Mouse (Mus musculus) brown adipose tissue, adult 24 weeks (tissue): ENCODE measurements around the gene Mdga1. TPM values are rescaled to one million over a fixed set of nuclear protein-coding genes. Genes with fewer than 3 reads are reported as not detected.
"Not testable (repeated sequence)": the region's sequence is repeated elsewhere in the genome, so short reads cannot be mapped to it uniquely, and the experiment has no call there.

Experiments used
- H3K27ac ChIP-seq: fragments of 200-500 bp; replicated peaks from 2 replicates; pipeline ENCODE4 v1.5.1; 2012; ENCODE audit warnings: low read depth, mild to moderate bottlenecking, low read length
- H3K4me1 ChIP-seq: fragments of 200-500 bp; 2 replicates; pipeline ENCODE4 v1.6.1; 2012; ENCODE audit warnings: low read length, mixed read lengths; ENCODE audit not compliant: control insufficient read depth, insufficient read depth, insufficient read length
- H3K4me3 ChIP-seq: fragments of 200-500 bp; 2 replicates; pipeline ENCODE4 v1.5.1; 2012; ENCODE audit warnings: low read depth, mild to moderate bottlenecking, low read length, moderate library complexity; ENCODE audit not compliant: insufficient read depth
- polyA plus RNA-seq: library from polyadenylated mRNA; stranded (reverse); fragments of >200 nt; gene quantifications from 2 replicates; pipeline ENCODE4 v1.2.4, GENCODE M21; 2012; ENCODE audit not compliant: missing spikeins, insufficient read depth, insufficient read length

Gene Mdga1
- polyA plus RNA-seq, 1 experiment, result not detected

- no peak overlapping the region for H3K4me3 ChIP-seq
Observed at GRCm38 (mm10) chr17:29801358-29801757, 168.5 kb downstream of the Mdga1 start.

DNA sequence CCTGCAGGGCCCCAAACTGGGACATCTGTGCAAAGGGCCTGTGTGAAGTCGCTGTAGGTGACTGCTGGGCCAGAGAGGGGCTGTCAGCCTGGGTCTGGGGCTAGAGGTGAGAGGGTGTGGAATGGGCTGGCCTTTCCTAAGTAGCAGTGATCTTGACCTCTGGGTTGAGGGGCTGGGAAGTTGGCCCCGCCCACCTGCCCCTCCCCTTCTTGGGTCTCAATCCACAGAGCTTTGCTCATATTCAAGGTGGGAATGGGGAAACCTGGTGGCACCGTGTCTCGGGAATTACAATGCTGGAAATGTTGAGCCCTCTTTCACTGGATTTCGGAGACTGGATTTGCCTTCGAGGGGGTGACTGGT is 169.8 kb downstream of the Mdga1 start:
- H3K27ac ChIP-seq, result no peak overlapping the region
- H3K4me1 ChIP-seq, result no peaks in the 10 kb centered on the region
- no peak overlapping the region for H3K4me3 ChIP-seq

More at GRCm38 (mm10) chr17:29801358-29801757, 168.5 kb downstream of the Mdga1 start:
- H3K4me1 ChIP-seq, result no peaks in the 10 kb centered on the region
- H3K27ac ChIP-seq, result no peak overlapping the region

- H3K4me3 ChIP-seq, result no peak overlapping the region
- no peaks in the 10 kb centered on the region for H3K4me1 ChIP-seq
- H3K27ac ChIP-seq, result no peak overlapping the region
Observed at GRCm38 (mm10) chr17:29799398-29800095, 170.3 kb downstream of the Mdga1 start.

- no peaks in the 10 kb centered on the region for H3K4me1 ChIP-seq
- H3K4me3 ChIP-seq, result no peak overlapping the region
- H3K27ac ChIP-seq, result no peak overlapping the region
Observed at GRCm38 (mm10) chr17:29798151-29798550, 171.7 kb downstream of the Mdga1 start.

DNA sequence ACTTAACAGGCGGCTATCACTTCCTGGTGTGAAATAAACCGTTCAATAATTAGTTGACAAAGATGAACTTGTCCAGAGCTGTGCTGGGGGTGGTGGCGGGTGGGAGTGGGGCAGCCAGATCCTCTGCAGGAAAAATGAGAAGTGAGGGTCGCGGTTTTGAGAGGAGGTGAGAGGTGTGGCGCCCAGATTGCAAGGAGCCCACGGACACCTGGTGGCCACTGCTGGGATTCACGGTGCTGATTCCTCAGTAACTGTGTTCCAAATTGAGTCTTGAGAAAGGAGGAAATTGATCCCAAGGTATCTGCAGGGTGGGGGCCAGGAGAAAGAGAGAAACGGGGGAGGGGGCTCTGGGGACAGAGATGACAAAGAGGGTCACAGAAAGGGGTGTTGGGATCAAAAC is 173.1 kb downstream of the Mdga1 start:
- Histone ChIP-seq H3K27ac (no peak overlapping the region), H3K4me1 (no peaks in the 10 kb centered on the region), H3K4me3 (no peak overlapping the region)

DNA sequence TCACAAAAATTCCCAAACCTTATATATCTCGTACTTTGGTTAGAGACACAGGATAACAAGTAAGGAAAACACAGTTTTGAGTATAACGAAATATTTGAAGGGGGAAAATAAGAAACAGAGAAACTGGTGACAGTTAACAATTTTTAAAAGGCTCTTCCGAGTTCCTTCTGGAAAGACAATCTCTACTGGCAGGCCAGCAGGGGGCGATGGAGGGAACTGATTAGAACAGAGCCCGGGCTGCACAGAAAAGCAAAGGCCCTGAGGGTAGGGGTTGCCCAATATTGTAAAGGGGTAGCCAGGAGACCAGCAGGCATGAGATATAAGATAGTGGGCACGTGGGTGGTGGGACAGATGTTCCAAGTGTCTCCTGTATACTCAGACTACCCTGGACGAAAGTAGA is 173.8 kb downstream of the Mdga1 start:
- Histone ChIP-seq H3K27ac (no peak overlapping the region), H3K4me1 (no peaks in the 10 kb centered on the region), H3K4me3 (no peak overlapping the region)

- Histone ChIP-seq H3K4me1 (no peaks in the 10 kb centered on the region), H3K27ac (no peak overlapping the region), H3K4me3 (no peak overlapping the region)
Observed at GRCm38 (mm10) chr17:29795050-29795770, 174.7 kb downstream of the Mdga1 start.

GRCm38 (mm10) chr17:29791531-29792050 is 178.3 kb downstream of the Mdga1 start:
- Histone ChIP-seq H3K4me1 (no peaks in the 10 kb centered on the region), H3K4me3 (no peak overlapping the region), H3K27ac (no peak overlapping the region)

DNA sequence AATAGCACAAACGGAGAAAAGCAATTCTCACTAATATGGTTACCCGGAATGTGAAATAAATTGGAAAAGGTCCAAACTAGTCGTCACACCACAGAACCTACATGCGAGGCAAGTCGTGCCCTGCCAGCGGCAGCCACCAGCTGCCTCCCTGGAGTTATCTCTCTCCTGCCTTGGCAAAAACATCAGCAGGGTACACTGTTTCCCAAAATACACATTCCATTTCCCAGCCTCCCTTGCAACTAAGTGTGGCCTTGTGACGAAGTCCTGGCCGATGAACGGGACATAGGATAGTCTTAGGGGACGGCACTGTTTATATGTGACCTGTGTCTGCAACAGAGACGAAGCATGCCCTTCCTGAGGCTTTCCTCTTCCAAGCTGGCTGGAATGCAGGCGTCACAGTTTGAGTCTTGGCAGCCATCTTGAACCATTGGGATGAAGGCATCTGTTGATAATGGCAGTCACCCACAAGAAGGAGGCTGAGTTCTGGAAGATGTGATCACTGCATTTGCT is 179.6 kb downstream of the Mdga1 start:
- no peaks in the 10 kb centered on the region for H3K4me1 ChIP-seq
- H3K27ac ChIP-seq, result no peak overlapping the region
- no peak overlapping the region for H3K4me3 ChIP-seq

DNA sequence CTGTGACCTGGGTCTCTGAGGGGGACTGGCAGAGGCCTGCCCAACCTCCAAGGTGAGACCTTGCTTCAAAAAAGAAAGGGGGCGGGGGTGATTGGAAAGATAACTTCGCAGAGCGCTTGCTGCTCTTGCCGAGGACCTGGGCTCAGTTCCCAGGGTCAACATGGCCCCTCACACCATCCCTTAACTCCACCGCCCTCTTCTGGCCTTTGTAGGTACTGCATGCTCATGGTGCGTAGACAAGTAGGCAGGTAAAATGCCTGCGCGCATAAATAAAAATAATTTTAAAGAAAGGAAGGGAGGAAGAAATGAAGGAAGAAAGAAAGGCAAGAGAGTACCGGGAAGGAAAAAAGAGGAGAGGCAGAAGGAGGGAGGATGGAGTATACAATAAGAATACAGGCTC is 180.2 kb downstream of the Mdga1 start:
- Histone ChIP-seq H3K4me3 (no peak overlapping the region), H3K27ac (no peak overlapping the region), H3K4me1 (no peaks in the 10 kb centered on the region)

GRCm38 (mm10) chr17:29788573-29788972 is 181.3 kb downstream of the Mdga1 start:
- no peak overlapping the region for H3K27ac ChIP-seq
- H3K4me1 ChIP-seq, result no peaks in the 10 kb centered on the region
- H3K4me3 ChIP-seq, result no peak overlapping the region

DNA sequence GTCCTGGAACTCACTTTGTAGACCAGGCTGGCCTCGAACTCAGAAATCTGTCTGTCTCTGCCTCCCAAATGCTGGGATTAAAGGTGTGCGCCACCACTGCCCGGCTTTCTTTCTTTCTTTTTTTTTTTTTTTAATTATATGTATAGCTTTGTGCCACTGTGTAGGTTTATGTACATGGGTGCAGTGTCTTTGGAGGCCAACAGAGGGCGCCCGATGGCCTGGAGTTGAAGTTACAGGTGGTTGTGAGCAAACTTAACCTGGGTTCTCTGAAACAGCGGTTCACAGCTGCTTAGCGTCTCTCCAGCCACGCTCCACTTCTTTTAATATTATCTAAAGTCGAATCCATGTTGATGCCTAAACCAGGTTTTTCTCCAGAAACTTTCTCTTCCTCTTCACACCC is 185.1 kb downstream of the Mdga1 start:
- Histone ChIP-seq H3K4me1 (no peaks in the 10 kb centered on the region), H3K4me3 (no peak overlapping the region), H3K27ac (no peak overlapping the region)

GRCm38 (mm10) chr17:29781472-29781871 is 188.4 kb downstream of the Mdga1 start:
- not testable (repeated sequence) for H3K27ac ChIP-seq, H3K4me1 ChIP-seq, H3K4me3 ChIP-seq

DNA sequence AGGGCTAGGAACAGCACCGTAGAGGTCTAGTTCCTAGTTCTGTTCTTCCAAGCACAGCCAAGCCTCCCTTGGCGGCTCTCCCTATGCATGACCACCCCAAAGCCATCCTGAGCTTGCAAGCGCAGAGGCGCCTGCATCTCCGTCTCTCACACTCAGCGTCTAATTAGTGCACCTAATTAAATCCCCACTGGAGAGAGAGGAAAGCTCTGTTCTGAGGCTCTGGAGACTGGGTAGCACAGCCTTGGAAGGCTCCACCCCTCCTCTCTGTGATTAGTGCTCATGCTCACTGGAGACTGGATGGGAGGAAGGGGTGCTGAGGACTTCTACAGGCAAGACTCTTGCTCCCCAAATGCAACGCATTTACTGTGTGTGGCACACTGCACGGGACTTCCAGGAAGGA is 191.9 kb downstream of the Mdga1 start:
- Histone ChIP-seq H3K27ac (no peak overlapping the region), H3K4me1 (no peaks in the 10 kb centered on the region), H3K4me3 (no peak overlapping the region)
